Mouse (Mus musculus) cerebellum, adult 11 months (tissue): ENCODE data around the gene Rabgap1l.

Experiments used
- DNase-seq: peaks from one replicate; pipeline ENCODE4 v3.0.0; 2022

The Rabgap1l gene

GRCm38 (mm10) chr1:160594066-160594465, 198.9 kb downstream of the Rabgap1l start:
- DNase-seq, result no peak

GRCm38 (mm10) chr1:160588911-160589590, 204.0 kb downstream of the Rabgap1l start:
- no peak for DNase-seq

DNA sequence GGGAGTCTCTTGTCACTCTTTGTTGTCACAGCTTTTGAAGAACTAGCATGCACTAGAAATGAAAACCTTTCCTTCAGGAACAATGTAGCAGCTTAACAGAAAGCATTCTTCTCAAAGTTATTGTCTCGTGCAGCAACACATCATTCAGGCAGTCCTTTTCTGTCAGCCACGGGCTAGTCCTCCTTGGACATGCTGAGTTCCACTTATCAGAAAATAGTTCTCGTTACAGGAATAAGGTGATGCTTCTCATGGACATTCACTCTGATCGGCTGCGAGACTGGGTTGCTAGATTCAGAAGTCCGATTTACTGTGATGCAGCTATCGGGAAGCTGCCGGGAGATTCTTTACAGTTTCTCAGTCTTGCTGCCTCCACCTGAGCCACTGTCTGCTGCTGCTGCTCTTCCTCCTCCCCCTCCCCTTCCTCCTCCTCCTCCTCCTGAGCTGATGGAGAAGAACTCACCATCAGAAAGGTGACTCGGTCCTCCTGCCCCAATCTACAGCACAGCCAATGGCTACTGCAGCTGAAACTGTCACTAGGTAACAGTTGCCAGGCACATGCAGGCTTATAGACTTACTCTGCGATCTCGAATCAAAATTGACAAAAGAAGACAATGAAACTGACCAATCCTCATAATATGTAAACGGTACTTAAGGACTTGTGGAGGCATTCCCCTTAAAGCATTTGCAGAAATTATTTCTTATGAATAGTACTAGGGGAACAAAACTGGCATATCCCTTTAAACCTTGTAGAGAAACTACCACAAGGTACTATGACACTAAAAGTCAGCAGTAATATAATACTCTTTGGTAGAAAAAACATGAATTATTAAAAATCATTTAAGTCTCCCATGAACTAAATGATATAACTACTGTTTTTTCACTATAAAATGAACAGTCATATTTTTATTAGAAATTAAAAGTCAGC, 213.4 kb downstream of the Rabgap1l start:
- peak; percentile 13 for DNase-seq

GRCm38 (mm10) chr1:160576124-160576523, 216.9 kb downstream of the Rabgap1l start:
- no peak for DNase-seq

- DNase-seq, result no peak
Observed at GRCm38 (mm10) chr1:160574039-160574438, 219.0 kb downstream of the Rabgap1l start.

- DNase-seq, result no peak
Observed at GRCm38 (mm10) chr1:160566458-160566857, 226.6 kb downstream of the Rabgap1l start.

DNA sequence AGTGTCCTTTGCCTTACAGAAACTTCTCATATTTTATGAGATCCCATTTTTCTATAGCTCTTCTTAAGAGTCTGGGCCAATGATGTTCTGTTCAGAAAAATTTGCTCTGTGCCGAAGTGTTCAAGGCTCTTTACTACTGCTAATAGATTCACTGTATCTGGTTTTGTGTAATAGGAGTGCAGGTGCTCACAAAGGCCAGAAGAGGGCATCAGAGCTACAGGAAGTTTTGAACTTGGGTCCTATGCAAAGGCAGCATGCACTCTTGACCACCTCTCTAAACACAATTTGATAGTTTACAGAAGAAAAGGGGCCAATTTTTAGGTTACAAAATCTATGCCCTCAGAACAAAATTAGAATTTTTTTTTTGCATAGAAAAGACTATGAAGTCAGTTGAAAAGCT, 231.6 kb downstream of the Rabgap1l start:
- no peak for DNase-seq

DNA sequence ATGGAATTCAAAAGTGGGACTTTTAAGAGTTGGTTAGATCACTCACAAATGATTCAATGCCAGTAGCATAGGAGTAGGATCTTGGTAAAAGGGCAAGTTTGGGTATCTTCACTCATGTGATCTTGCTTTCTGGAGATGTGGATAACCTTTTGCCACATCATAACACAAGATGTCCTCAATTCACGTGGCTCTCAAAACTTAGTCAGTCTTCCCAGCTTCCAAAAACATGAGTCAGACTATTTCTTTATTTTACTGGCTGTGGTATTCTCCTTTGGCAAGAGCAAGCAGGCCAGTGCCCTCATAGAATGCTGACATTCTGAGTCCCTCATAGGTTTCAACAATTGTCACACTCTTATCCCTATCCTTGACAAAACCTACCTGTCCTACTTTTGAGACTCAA, 242.4 kb downstream of the Rabgap1l start:
- no peak for DNase-seq

DNA sequence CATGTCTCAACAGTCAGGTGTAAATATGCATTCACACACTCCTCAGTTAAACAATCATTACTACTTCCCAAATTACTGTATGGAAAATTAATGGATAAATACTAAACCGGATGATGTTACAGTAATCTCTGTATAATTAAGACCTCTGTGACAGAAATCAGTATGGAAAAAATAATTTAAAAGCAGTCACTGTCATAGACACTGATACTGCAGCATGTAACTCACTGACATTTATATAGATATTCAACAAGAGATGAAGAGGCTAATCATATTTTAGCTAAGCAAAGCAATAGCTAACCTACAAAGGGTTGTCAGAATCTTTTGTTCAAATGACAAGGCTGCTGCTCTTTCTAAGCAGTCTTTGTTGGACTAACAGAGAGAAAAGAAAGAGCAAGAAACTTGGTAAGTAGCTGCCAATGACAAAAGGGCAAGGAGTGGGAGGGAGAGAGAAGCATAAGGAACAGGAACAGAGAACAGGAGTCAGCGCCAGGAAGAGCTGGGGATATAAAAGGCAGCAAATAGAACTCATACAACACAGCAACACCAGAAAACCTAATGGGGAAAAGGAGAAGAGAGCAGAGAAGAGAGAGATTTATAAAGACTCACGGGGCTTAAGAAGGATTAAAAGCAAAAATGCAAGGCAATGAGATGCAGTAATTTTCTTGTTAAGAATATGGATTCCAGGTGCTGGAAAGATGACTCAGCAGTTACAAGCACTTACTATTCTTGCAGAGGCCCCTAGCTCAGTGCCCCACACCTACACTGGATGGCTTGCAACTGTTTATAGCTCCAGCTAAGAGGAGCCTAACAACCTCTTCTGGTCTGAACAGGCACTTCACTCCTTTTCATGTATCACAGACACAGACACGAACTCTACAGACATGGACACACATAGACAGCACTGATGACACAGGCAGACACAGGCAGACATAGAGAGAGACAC, 244.8 kb downstream of the Rabgap1l start:
- no peak for DNase-seq

DNA sequence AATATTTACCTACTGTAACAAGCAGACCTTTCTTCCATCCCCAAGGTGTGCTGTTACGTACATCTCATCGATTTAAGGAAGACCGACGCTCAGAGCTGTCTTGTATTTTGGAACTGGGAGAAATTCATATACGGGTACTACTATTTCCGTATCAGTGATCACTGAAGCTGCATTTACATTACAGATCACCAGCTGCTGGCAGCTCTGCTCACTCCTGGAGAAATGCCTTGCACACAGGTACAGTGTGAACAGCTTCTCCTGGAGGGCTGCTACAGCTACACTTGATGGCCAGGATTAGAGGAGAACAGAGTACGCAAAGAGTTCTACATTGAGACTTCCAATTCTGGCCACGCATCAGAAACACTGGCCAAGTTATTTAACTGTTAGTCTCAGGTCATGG, 257.4 kb downstream of the Rabgap1l start:
- DNase-seq, result no peak

DNA sequence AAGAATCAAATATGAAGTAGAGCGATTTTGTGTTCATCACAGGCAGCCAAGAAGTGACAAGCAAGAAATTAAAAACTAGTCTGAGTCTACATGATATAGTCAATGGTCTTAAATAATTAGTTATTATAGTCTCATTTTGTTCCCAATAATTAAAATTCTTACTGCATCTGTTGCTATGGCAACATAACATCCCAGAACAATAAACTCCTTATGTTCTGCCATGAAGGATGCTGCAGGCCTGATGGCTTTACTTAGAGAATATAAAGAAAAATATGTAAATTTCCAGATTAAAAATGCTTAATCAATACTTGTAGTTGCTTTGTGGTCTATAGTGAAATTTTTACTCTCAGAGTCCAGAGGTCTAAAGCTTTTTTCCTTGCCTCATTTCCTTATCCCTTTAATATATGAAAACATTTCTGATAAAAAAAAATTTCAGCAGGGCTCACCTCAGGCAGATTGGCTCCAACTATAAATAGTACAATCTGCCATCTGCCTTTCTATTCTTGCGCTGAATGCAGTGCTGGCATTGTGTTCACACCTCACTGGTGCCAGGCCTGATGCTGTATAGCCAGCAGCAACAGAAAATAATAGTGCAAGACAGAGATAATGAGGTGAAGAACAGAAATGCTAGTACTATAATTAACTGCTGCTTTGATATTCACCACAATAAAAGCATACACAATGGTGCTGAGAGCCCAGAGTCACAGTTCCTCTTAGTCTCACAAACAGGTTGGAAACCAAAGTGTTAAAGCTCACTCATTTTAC, 258.3 kb downstream of the Rabgap1l start:
- peak; percentile 72 for DNase-seq

DNA sequence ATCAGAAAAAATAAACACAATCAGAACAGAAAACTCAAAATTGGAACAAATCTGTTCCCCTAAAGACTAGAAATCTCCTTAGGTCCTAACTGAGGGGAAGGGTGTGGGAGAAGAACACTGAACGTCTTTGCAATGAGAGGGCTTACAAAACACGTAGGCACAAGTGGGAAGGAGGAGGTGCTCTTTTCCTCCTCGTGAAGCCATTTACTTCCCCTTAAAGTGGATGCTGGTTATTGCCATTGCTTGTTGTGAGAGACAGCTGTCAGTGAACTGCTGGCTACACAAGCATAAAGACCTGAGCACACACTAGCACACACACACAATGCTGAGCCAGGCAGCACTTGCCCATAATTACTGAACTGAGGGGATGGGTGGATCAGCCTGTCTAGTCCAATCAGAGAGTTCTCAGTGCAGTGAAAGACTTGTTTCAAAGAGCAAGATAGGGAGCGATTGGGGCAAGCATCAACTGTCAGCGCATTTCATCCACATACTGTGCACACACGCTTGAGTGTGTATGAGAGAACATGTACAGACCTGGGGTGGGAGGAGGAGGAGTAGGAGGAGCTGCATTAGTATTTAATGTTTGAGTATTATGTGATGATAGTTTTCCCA, 259.7 kb downstream of the Rabgap1l start:
- no peak for DNase-seq

DNA sequence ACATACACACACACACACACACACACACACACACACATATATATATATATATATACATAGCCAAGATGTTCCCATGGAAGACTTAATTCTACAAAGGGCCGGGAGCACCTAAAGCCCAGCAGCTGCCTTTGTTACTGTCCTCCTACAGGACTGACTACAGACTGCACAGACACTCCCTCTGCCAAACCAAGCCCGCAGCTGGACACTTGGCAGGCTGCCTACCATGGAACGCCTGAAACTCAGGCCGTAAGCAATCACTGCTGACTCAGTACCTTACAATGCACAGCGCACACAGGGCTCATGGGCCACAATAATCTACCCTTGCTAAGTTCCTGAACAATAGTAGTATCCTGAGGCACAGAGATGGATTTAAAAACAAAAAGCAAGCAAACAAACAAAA, 261.6 kb downstream of the Rabgap1l start:
- DNase-seq, result peak; percentile 76

DNA sequence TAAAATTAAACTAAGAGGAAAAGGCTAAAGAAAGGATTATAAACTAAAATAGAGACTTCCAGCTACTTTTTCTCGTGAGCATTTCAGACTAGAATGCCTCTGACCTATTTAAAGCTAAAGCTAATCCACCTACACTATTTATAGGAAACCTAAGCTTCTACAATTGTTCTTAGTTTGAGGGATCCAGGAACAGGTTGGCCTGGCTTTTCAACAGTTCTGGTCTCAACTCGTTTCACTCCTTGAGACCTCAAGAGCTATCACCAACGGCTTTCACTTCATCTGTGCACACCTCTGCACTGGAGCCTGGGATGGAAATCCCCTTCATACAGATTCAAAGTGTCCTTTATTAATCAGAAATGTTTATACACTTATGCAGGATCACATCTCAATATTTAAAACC, 271.1 kb downstream of the Rabgap1l start:
- no peak for DNase-seq

DNA sequence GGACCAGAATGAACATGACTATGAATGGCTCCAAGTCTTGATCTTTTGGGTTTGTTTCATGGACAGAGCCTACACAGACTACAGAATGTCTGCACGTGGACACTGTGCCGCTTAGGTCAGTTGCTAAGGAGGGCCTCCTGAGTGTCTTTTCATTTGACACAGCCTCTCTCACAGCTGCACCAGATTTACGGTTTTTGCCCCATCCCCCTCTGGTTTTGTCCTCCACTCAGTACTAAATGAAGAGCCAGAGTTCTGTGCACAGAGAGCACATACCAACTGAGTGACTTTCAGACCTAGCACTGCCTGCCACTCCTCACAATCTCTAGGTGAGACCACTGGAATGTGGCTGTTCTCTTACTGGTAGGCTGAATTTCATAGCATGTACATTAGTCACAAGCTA, 272.3 kb downstream of the Rabgap1l start:
- no peak for DNase-seq

GRCm38 (mm10) chr1:160519896-160520465, 273.0 kb downstream of the Rabgap1l start:
- DNase-seq, result no peak

DNA sequence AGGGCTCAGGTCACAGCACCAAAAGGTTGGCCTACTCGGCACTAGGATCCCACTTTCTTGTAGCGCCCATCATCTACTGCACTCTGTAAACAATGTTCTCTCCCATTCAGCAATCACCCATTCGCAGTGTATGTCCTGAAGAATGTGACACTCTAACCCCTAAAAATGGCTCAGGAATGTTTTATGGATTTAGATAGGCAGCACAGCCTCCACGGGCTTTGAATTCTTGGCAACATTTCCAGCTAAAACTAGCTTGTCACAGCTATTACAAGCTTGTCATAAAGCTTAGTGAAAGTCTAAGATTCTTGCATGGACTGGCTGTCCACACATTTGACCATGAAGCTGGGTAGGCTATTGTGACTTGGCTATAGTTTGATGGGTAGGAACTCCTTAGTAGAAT, 274.5 kb downstream of the Rabgap1l start:
- DNase-seq, result no peak

- DNase-seq, result no peak
Observed at GRCm38 (mm10) chr1:160507766-160508165, 285.2 kb downstream of the Rabgap1l start.

DNA sequence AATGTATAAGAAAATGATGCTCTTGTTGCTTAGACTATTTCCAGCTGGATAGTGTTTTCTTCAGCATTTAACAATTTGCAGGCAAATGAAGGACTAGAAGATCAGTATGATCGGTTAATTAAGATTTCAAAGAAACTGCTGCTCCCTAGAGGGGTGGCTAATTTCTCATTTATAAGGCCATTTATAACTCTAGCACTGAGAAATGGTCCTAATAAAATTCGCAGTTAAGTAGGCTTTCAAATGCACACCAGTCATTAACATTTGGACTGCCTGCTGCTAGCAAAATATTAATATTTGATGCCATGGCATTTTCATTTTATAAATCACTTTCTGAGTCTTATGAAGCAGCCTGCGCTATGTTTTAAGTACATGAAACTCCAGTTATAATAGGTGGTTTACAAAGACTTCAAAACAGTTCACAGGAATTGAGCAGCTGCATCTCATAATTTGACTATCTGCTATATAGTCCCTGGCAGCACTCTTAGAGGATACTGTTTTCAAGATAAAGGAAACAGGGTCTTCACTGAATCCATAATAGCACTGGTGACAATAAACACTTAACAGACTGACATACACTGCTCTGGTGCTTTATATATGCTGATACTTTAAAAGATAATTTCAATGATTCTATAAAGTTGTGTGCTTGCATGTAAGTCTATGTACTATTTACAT, 296.0 kb downstream of the Rabgap1l start:
- no peak for DNase-seq

DNA sequence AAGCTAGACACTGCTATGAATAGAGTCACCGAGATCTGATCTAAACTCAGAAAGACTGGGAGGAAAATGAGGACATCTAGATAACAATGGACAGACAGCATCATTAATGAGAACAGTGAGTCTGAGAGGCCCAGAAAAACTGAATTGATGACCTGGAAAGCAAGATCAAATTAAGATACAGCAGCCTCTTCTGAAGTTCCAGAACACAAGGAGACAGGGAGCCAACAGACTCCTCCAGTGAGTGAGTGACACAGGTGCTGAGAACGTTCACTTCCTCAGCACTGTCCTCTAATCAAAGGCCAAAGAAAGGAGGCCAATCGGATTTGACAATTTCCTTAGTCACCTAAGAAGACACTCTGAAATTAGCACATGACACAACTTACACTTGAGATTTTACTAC, 307.3 kb downstream of the Rabgap1l start:
- DNase-seq, result no peak

- DNase-seq, result no peak
Observed at GRCm38 (mm10) chr1:160485028-160485427, 308.0 kb downstream of the Rabgap1l start.
